Mouse (Mus musculus) cerebellum, adult 2 months (tissue): ENCODE data around the gene Dnajc27. TPM values are rescaled to one million over a fixed set of nuclear protein-coding genes. Genes with fewer than 3 reads are reported as not detected.

Source experiments
- DNase-seq, 2 experiments: peaks; one replicate each; pipeline ENCODE4 v3.0.0; 2021
- H3K27ac ChIP-seq: fragments of 200-500 bp; 2 replicates; pipeline ENCODE4 v1.5.1; 2012; ENCODE audit warnings: low read length, control low read depth, inconsistent platforms; ENCODE audit not compliant: insufficient read depth
- H3K27me3 ChIP-seq: fragments of 200-500 bp; 2 replicates; pipeline ENCODE4 v1.6.1; 2012; ENCODE audit warnings: inconsistent platforms, mild to moderate bottlenecking, low read length, moderate library complexity; ENCODE audit not compliant: control insufficient read depth, insufficient read depth
- H3K4me1 ChIP-seq: fragments of 200-500 bp; 2 replicates; pipeline ENCODE4 v1.6.1; 2011; ENCODE audit warnings: low read length; ENCODE audit not compliant: control insufficient read depth, insufficient read depth
- H3K4me3 ChIP-seq: fragments of 200-500 bp; replicated peaks from 2 replicates; pipeline ENCODE3; 2011; ENCODE audit warnings: mild to moderate bottlenecking, low read depth, low read length, control low read depth; ENCODE audit not compliant: insufficient read depth
- CTCF ChIP-seq: fragments of 200-500 bp; IDR thresholded peaks from 2 replicates; pipeline ENCODE4 v1.5.1; 2011; ENCODE audit warnings: low read depth, mild to moderate bottlenecking, control low read depth, low read length, moderate library complexity, borderline replicate concordance; ENCODE audit not compliant: insufficient read depth
- POLR2A ChIP-seq: fragments of 200-500 bp; IDR thresholded peaks from 2 replicates; pipeline ENCODE4 v1.6.1; 2011; ENCODE audit warnings: low read length, control low read depth, borderline replicate concordance; ENCODE audit not compliant: insufficient read depth
- WGBS: fragments of 180-500 bp; shearing (Covaris S2); methylation state at CpG from one replicate; pipeline ENCODE4 v1.1.7; 2018; 5-methylcytosine and 5-hydroxymethylcytosine counted together
- polyA plus RNA-seq: library from polyadenylated mRNA; depleted of rRNA; stranded (reverse); fragments of >200 nt; gene quantifications from 2 replicates; pipeline ENCODE4 v1.2.3, GENCODE M21; 2012; rRNA removed

Gene Dnajc27
- polyA plus RNA-seq, 1 experiment, result 95.1 TPM

GRCm38 (mm10) chr12:4151969-4152368 lies 69.6 kb downstream of the Dnajc27 start:
- no peaks in the 10 kb centered on the region for H3K27me3 ChIP-seq
- TF ChIP-seq CTCF (no peak), POLR2A (no peak)
- WGBS, result 88% methylated on average over 3 of the region's 3 CpGs
- DNase-seq, result no peak
- H3K27ac ChIP-seq, result no peak overlapping the region
- H3K4me1 ChIP-seq, result no peaks in the 10 kb centered on the region
- H3K4me3 ChIP-seq, result no peak overlapping the region

GRCm38 (mm10) chr12:4157466-4157865 lies 75.1 kb downstream of the Dnajc27 start:
- peak; percentile 84 to 93 for DNase-seq
- H3K27me3 ChIP-seq, result no peaks in the 10 kb centered on the region
- TF ChIP-seq CTCF, result no peak
- TF ChIP-seq POLR2A, result no peak
- no peak overlapping the region for H3K4me3 ChIP-seq
- H3K27ac ChIP-seq, result peak overlapping the region; percentile 70
- WGBS, result 16% methylated on average over 2 of the region's 2 CpGs
- peaks cover 6% of the 10 kb centered on the region; the same call in 1 of the 2 replicates for H3K4me1 ChIP-seq

GRCm38 (mm10) chr12:4158179-4158578 lies 75.8 kb downstream of the Dnajc27 start:
- peaks cover 6% of the 10 kb centered on the region; the same call in 1 of the 2 replicates for H3K4me1 ChIP-seq
- no peak overlapping the region for H3K4me3 ChIP-seq
- TF ChIP-seq CTCF, result no peak
- TF ChIP-seq POLR2A, result no peak
- peak overlapping the region; percentile 70 for H3K27ac ChIP-seq
- DNase-seq, result no peak
- no peaks in the 10 kb centered on the region for H3K27me3 ChIP-seq
- WGBS, result 72% methylated on average over 3 of the region's 3 CpGs

- Histone ChIP-seq H3K4me1 (peaks cover 6% of the 10 kb centered on the region; the same call in 1 of the 2 replicates), H3K27me3 (no peaks in the 10 kb centered on the region), H3K27ac (no peak overlapping the region), H3K4me3 (no peak overlapping the region)
- WGBS, result 96% methylated on average over 7 of the region's 7 CpGs
- DNase-seq, result no peak
- TF ChIP-seq POLR2A, result no peak
Measured at GRCm38 (mm10) chr12:4158868-4159632, 76.7 kb downstream of the Dnajc27 start.

Other genes with a start within 250 kb of the Dnajc27 start
- 3.0 and 4.1 TPM in 2 replicates for gene Pomc, start 127.6 kb upstream of the Dnajc27 start, polyA plus RNA-seq
- 83.0 and 83.8 TPM in 2 replicates for gene Efr3b, start 43.7 kb upstream of the Dnajc27 start, polyA plus RNA-seq
- 23.9 and 24.5 TPM in 2 replicates for gene Adcy3, start 50.5 kb downstream of the Dnajc27 start, polyA plus RNA-seq
- gene Ptrhd1, start 151.4 kb downstream of the Dnajc27 start, polyA plus RNA-seq, result 6.3 and 6.7 TPM in 2 replicates
- gene Cenpo, start 151.7 kb downstream of the Dnajc27 start, polyA plus RNA-seq, result 10.4 and 11.3 TPM in 2 replicates